Mouse (Mus musculus) neural tube, embryonic 14.5 days (tissue): ENCODE results near the gene Olfr33. TPM values are rescaled to one million over a fixed set of nuclear protein-coding genes. Genes with fewer than 3 reads are reported as not detected.
A peak's percentile ranks its signal among the peaks of the same experiment; 100 is the strongest.

Experiments
- ATAC-seq: fragments of 200-750 bp; cut with Nextera tagmentation; 2 replicates; pipeline ENCODE4 v1.8.0; 2017; ENCODE audit warnings: low read depth, mild to moderate bottlenecking, moderate TSS enrichment, moderate library complexity
- H3K27ac ChIP-seq: fragments of 300-500 bp; sonication (generic); 2 replicates; pipeline ENCODE4 v1.5.1; 2014; ENCODE audit warnings: low read depth, mild to moderate bottlenecking, control low read depth, low read length, moderate library complexity, mixed read lengths
- H3K27me3 ChIP-seq: fragments of 300-500 bp; sonication (generic); 2 replicates; pipeline ENCODE4 v1.6.1; 2014; ENCODE audit warnings: low read length; ENCODE audit not compliant: control insufficient read depth, insufficient read depth
- H3K36me3 ChIP-seq: fragments of 300-500 bp; sonication (generic); 2 replicates; pipeline ENCODE4 v1.6.1; 2014; ENCODE audit warnings: low read length, mixed read lengths; ENCODE audit not compliant: control insufficient read depth, insufficient read depth
- H3K4me1 ChIP-seq: fragments of 300-500 bp; sonication (generic); 2 replicates; pipeline ENCODE4 v1.6.1; 2014; ENCODE audit warnings: low read length; ENCODE audit not compliant: control insufficient read depth, insufficient read depth
- H3K4me2 ChIP-seq: fragments of 300-500 bp; sonication (generic); 2 replicates; pipeline ENCODE4 v1.6.1; 2014; ENCODE audit warnings: mild to moderate bottlenecking, low read depth, low read length, control low read depth
- H3K4me3 ChIP-seq: fragments of 300-500 bp; sonication (generic); 2 replicates; pipeline ENCODE4 v1.5.1; 2014; ENCODE audit warnings: low read depth, low read length, control low read depth, mixed read lengths
- H3K9ac ChIP-seq: fragments of 300-500 bp; sonication (generic); replicated peaks from 2 replicates; pipeline ENCODE4 v1.6.1; 2014; ENCODE audit warnings: low read depth, mild to moderate bottlenecking, control low read depth, low read length, mixed read lengths
- H3K9me3 ChIP-seq: fragments of 300-500 bp; sonication (generic); 2 replicates; pipeline ENCODE4 v1.6.1; 2016; ENCODE audit warnings: low read length; ENCODE audit not compliant: control insufficient read depth
- whole genome bisulfite sequencing: fragments of 180-500 bp; shearing (Covaris S2); extraction: QIAGEN DNeasy Blood & Tissue Kit; methylation state at CpG from one replicate; pipeline ENCODE4 v1.1.7; 2014; 5-methylcytosine and 5-hydroxymethylcytosine counted together
- polyA plus RNA-seq: library from polyadenylated mRNA; unstranded; fragments of >200 nt; fragmentation: Nextera tagmentation; extraction: Ambion mirVana; gene quantifications from 2 replicates; pipeline ENCODE4 v1.2.1, GENCODE M21; 2014

Gene Olfr33
- not detected in 2 replicates for polyA plus RNA-seq

DNA sequence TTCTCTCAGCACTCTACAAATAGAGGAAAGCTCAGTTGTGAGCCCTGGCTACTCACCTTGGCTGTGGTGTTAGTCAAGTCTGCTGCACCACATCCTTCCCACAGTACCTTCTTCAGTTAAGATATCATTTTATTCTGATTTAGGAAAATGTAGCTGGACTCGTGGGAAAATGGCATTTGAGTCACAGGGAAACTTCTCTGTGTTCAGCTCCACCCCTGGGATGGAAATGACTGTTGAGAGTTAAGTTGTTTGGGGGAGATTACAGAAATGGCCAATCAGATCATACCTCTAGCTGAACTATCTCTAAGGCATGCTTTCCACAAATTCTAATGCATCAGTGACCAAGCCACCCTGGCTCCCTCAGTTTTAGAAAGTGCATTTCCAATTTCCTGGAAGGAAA, at the start of gene Olfr33:
TSS of gene Olfr33 (minus strand) at position 101 of the 400 bp plus-strand sequence.
- ATAC-seq, result no peak
- Histone ChIP-seq H3K4me1 (no peaks in the 10 kb centered on the region), H3K4me2 (no peak within 1 kb of the TSS), H3K27me3 (no peaks in the 10 kb centered on the region), H3K9me3 (no peaks in the 10 kb centered on the region), H3K36me3 (no peaks in the 10 kb centered on the region), H3K9ac (no peak within 1 kb of the TSS), H3K4me3 (no peak within 1 kb of the TSS), H3K27ac (no peak within 1 kb of the TSS)
- WGBS, result 43% methylated on average over 1 of the region's 1 CpGs

- no peaks in the 10 kb centered on the region for H3K27me3 ChIP-seq
- H3K4me2 ChIP-seq, result no peak within 1 kb of the TSS
- H3K36me3 ChIP-seq, result no peaks in the 10 kb centered on the region
- H3K4me1 ChIP-seq, result no peaks in the 10 kb centered on the region
- 80% methylated on average over 4 of the region's 4 CpGs for WGBS
- no peaks in the 10 kb centered on the region for H3K9me3 ChIP-seq
- H3K27ac ChIP-seq, result no peak within 1 kb of the TSS
- H3K9ac ChIP-seq, result no peak within 1 kb of the TSS
- no peak within 1 kb of the TSS for H3K4me3 ChIP-seq
- no peak for ATAC-seq
Measured at GRCm38 (mm10) chr7:102759266-102759665, 40.4 kb upstream of the Olfr33 start, which contains the start of the genes Olfr560 and Olfr78. Gene Olfr560, minus strand, starts transcription at chr7:102759366. Gene Olfr78, minus strand, starts transcription at chr7:102759471.

GRCm38 (mm10) chr7:102752086-102752485, 33.2 kb upstream of the Olfr33 start:
- Histone ChIP-seq H3K36me3 (no peaks in the 10 kb centered on the region), H3K9ac (no peak overlapping the region), H3K27ac (no peak overlapping the region), H3K27me3 (no peaks in the 10 kb centered on the region), H3K4me2 (no peak overlapping the region), H3K9me3 (no peaks in the 10 kb centered on the region), H3K4me1 (no peaks in the 10 kb centered on the region), H3K4me3 (no peak overlapping the region)
- 20% methylated on average over 1 of the region's 1 CpGs for WGBS
- no peak for ATAC-seq

GRCm38 (mm10) chr7:102737705-102738104, 18.8 kb upstream of the Olfr33 start:
- H3K4me2 ChIP-seq, result no peak overlapping the region
- no peaks in the 10 kb centered on the region for H3K36me3 ChIP-seq
- H3K27ac ChIP-seq, result no peak overlapping the region
- ATAC-seq, result 0 out of 2 replicates have a peak, but pooled peaks have one; percentile 24
- no peaks in the 10 kb centered on the region for H3K9me3 ChIP-seq
- H3K4me3 ChIP-seq, result no peak overlapping the region
- WGBS, result 65% methylated on average over 2 of the region's 2 CpGs
- H3K27me3 ChIP-seq, result no peaks in the 10 kb centered on the region
- H3K9ac ChIP-seq, result no peak overlapping the region
- no peaks in the 10 kb centered on the region for H3K4me1 ChIP-seq

- H3K9ac ChIP-seq, result no peak overlapping the region
- H3K36me3 ChIP-seq, result no peaks in the 10 kb centered on the region
- H3K4me3 ChIP-seq, result no peak overlapping the region
- ATAC-seq, result no peak
- H3K27me3 ChIP-seq, result no peaks in the 10 kb centered on the region
- no peak overlapping the region for H3K27ac ChIP-seq
- no peaks in the 10 kb centered on the region for H3K9me3 ChIP-seq
- H3K4me1 ChIP-seq, result no peaks in the 10 kb centered on the region
- no peak overlapping the region for H3K4me2 ChIP-seq
- WGBS, result 61% methylated on average over 1 of the region's 1 CpGs
Measured at GRCm38 (mm10) chr7:102733793-102734192, 14.9 kb upstream of the Olfr33 start.

DNA sequence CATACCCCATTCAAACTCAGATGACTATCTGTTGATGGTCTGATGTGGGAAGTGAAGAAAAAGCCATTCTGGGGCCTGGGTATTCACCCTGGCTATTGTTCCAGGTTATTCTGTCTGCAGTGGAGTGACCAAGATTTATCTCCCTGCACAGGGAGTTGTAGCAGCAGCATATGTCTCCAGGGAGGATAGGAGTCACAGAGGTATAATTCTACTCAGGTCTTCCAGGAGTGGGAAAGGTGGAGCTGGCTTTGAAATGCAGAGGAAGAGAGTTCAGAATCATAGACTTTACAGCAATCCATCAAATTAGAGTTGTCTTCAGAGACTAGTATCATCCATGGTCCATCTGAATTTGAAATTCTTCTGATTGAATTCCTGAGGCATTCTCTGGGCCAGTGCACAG, 8.5 kb upstream of the Olfr33 start, which contains the start of gene Olfr559:
TSS of gene Olfr559 (minus strand) at position 101 of the 400 bp plus-strand sequence.
- Histone ChIP-seq H3K4me3 (no peak within 1 kb of the TSS), H3K4me2 (no peak within 1 kb of the TSS), H3K27me3 (no peaks in the 10 kb centered on the region), H3K27ac (no peak within 1 kb of the TSS), H3K36me3 (no peaks in the 10 kb centered on the region), H3K9ac (no peak within 1 kb of the TSS), H3K4me1 (no peaks in the 10 kb centered on the region), H3K9me3 (no peaks in the 10 kb centered on the region)
- ATAC-seq, result no peak

DNA sequence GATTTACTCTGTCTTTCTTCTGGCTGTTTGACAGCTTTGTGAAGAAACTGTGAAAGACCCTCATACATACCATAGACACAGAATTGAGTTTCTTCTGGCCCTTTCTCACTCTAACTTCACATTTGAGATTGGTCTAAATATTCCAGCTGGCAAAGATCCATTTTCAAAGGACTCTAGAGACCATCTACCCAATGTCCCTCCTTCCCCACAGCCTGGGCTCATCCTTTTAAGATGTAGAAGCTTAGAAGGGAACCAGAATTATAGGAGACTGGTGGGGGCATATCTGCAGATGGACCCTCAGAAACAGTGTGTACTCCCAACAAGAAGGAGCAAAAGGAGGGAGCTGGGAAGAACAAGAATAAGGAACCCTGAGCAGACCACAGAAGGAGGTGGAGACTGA, 17.0 kb downstream of the Olfr33 start, which contains the start of gene Olfr558:
TSS of gene Olfr558 (plus strand) at position 301 of the 400 bp plus-strand sequence.
- Histone ChIP-seq H3K36me3 (no peaks in the 10 kb centered on the region), H3K9me3 (no peaks in the 10 kb centered on the region), H3K9ac (no peak within 1 kb of the TSS), H3K4me3 (no peak within 1 kb of the TSS), H3K4me2 (no peak within 1 kb of the TSS), H3K27ac (no peak within 1 kb of the TSS), H3K27me3 (no peaks in the 10 kb centered on the region), H3K4me1 (no peaks in the 10 kb centered on the region)
- no peak for ATAC-seq

- no peaks in the 10 kb centered on the region for H3K4me1 ChIP-seq
- H3K9me3 ChIP-seq, result no peaks in the 10 kb centered on the region
- no peak for ATAC-seq
- H3K27me3 ChIP-seq, result no peaks in the 10 kb centered on the region
- H3K4me2 ChIP-seq, result no peak overlapping the region
- no peak overlapping the region for H3K27ac ChIP-seq
- no peak overlapping the region for H3K4me3 ChIP-seq
- 91% methylated on average over 7 of the region's 7 CpGs for WGBS
- H3K9ac ChIP-seq, result no peak overlapping the region
- H3K36me3 ChIP-seq, result no peaks in the 10 kb centered on the region
Measured at GRCm38 (mm10) chr7:102698461-102698860, 20.4 kb downstream of the Olfr33 start.

DNA sequence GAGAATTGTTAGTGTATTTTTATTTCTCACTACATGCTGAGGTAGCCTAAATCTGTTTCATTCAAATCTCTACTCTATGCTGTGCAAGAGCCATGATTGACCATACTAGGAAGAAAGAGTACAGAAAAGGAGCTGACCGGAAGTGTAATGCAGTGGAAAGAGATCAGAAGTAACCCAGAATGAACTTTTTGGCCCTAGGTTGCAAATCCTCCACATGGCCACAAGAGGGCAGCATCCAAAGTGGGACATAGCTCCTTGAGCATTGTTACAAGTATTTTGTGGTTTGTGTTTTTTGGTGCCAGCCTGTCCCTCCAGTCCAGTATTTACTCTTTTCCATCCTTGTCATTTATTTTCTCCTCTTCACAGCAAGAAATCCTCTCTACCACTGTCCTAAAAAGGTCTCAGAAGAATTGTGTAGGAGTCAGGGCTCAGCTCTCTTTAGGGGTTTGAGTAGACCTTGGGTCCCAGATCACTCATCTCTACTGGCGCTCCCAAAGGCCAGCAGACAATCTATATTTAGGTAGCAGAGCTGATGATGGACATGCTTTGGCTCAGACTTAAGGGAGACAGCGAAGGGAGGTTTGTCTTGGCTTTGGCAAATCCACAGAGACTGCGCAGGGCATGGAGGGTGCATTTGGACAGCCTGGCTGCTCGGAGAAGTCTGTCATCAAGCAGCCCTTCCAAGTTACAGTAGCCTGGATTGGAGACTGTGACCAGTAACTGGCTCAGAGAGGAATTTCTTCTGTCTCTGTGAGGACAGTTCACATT, 23.3 kb downstream of the Olfr33 start, which contains the start of gene Olfr557:
TSS of gene Olfr557 (plus strand) at position 553 of the 768 bp plus-strand sequence.
- H3K27me3 ChIP-seq, result no peaks in the 10 kb centered on the region
- H3K4me2 ChIP-seq, result no peak within 1 kb of the TSS
- no peak within 1 kb of the TSS for H3K4me3 ChIP-seq
- no peaks in the 10 kb centered on the region for H3K36me3 ChIP-seq
- H3K4me1 ChIP-seq, result no peaks in the 10 kb centered on the region
- ATAC-seq, result no peak; the same call in 1 of the 2 replicates
- H3K9ac ChIP-seq, result no peak within 1 kb of the TSS
- H3K9me3 ChIP-seq, result no peaks in the 10 kb centered on the region
- WGBS, result 82% methylated on average over 5 of the region's 5 CpGs
- H3K27ac ChIP-seq, result no peak within 1 kb of the TSS
